Mouse (Mus musculus) liver, adult 2 months (tissue): ENCODE results near the gene Tie1. TPM values are rescaled to one million over a fixed set of nuclear protein-coding genes. Genes with fewer than 3 reads are reported as not detected.

Experiments used
- DNase-seq: peaks from one replicate; pipeline ENCODE4 v3.0.0-alpha.2; 2011; ENCODE audit warnings: low read depth, low spot score; ENCODE audit errors: extremely low read depth
- H3K27ac ChIP-seq: fragments of 200-500 bp; replicated peaks from 2 replicates; pipeline ENCODE4 v1.5.1; 2012; ENCODE audit warnings: low read depth, mild to moderate bottlenecking, control low read depth, inconsistent platforms, low read length; ENCODE audit not compliant: insufficient read depth
- H3K27me3 ChIP-seq: fragments of 200-500 bp; 2 replicates; pipeline ENCODE4 v1.6.1; 2012; ENCODE audit warnings: mild to moderate bottlenecking, moderate library complexity, low read length, inconsistent platforms; ENCODE audit not compliant: control insufficient read depth, insufficient read depth
- H3K36me3 ChIP-seq: fragments of 200-500 bp; 2 replicates; pipeline ENCODE4 v1.6.1; 2012; ENCODE audit warnings: low read length, inconsistent platforms; ENCODE audit not compliant: control insufficient read depth, insufficient read depth
- H3K4me1 ChIP-seq: fragments of 200-500 bp; 2 replicates; pipeline ENCODE4 v1.6.1; 2011; ENCODE audit warnings: low read length; ENCODE audit not compliant: control insufficient read depth, insufficient read depth
- H3K4me3 ChIP-seq: fragments of 200-500 bp; 2 replicates; pipeline ENCODE4 v1.5.1; 2011; ENCODE audit warnings: low read depth, mild to moderate bottlenecking, control low read depth, low read length, moderate library complexity; ENCODE audit not compliant: insufficient read depth
- H3K79me2 ChIP-seq: fragments of 200-500 bp; 2 replicates; pipeline ENCODE4 v1.6.1; 2012; ENCODE audit warnings: inconsistent platforms, mild to moderate bottlenecking, low read length, moderate library complexity; ENCODE audit not compliant: control insufficient read depth, insufficient read depth
- H3K9ac ChIP-seq: fragments of 200-500 bp; 2 replicates; pipeline ENCODE4 v1.6.1; 2012; ENCODE audit warnings: low read depth, mild to moderate bottlenecking, control low read depth, inconsistent platforms, low read length
- CTCF ChIP-seq: fragments of 200-500 bp; IDR thresholded peaks from 2 replicates; pipeline ENCODE4 v1.5.1; 2011; ENCODE audit warnings: low read depth, low read length, control low read depth
- POLR2A ChIP-seq: fragments of 200-500 bp; IDR thresholded peaks from 2 replicates; pipeline ENCODE4 v1.6.1; 2011; ENCODE audit warnings: low read length, control low read depth; ENCODE audit not compliant: insufficient read depth; ENCODE audit errors: extremely low read depth
- WGBS: fragments of 180-500 bp; shearing (Covaris S2); methylation state at CpG from one replicate; pipeline ENCODE4 v1.1.7; 2018; 5-methylcytosine and 5-hydroxymethylcytosine counted together
- polyA plus RNA-seq: library from polyadenylated mRNA; depleted of rRNA; stranded (reverse); fragments of >200 nt; gene quantifications from 2 replicates; pipeline ENCODE4 v1.2.3, GENCODE M21; 2012; rRNA removed
- total RNA-seq: library from RNA; depleted of rRNA; stranded (reverse); fragments of >200 nt; gene quantifications from 2 replicates; pipeline ENCODE4 v1.2.3, GENCODE M21; 2014; rRNA removed

Gene Tie1
- total RNA-seq (6.6 and 9.6 TPM in 2 replicates), polyA plus RNA-seq (6.7 and 8.9 TPM in 2 replicates)

GRCm38 (mm10) chr4:118489717-118490132 is at the start of gene Tie1:
TSS of gene Tie1 (minus strand) at chr4:118490061.
- Histone ChIP-seq H3K27ac (peak within 1 kb of the TSS; percentile 50), H3K36me3 (no peaks in the 10 kb centered on the region), H3K79me2 (no peaks in the 10 kb centered on the region), H3K4me1 (peaks cover 3% of the 10 kb centered on the region), H3K4me3 (peak within 1 kb of the TSS; percentile 32), H3K27me3 (no peaks in the 10 kb centered on the region), H3K9ac (peak within 1 kb of the TSS; percentile 7)
- TF ChIP-seq CTCF (no peak), POLR2A (0 out of 2 replicates have a peak, but pooled peaks have one; percentile 24)
- DNase-seq, result no peak
- 73% methylated on average over 8 of the region's 8 CpGs for WGBS

GRCm38 (mm10) chr4:118537801-118538200 is 47.9 kb upstream of the Tie1 start:
- no peak overlapping the region for H3K4me3 ChIP-seq
- no peak overlapping the region for H3K9ac ChIP-seq
- H3K27me3 ChIP-seq, result no peaks in the 10 kb centered on the region
- TF ChIP-seq CTCF, result no peak
- TF ChIP-seq POLR2A, result no peak
- no peak overlapping the region for H3K27ac ChIP-seq
- no peaks in the 10 kb centered on the region for H3K4me1 ChIP-seq
- no peaks in the 10 kb centered on the region for H3K36me3 ChIP-seq
- WGBS, result 35% methylated on average over 6 of the region's 6 CpGs
- no peak for DNase-seq
- H3K79me2 ChIP-seq, result no peaks in the 10 kb centered on the region

GRCm38 (mm10) chr4:118535610-118536009 is 45.7 kb upstream of the Tie1 start:
- Histone ChIP-seq H3K4me1 (no peaks in the 10 kb centered on the region), H3K27me3 (no peaks in the 10 kb centered on the region), H3K27ac (no peak overlapping the region), H3K4me3 (no peak overlapping the region), H3K79me2 (no peaks in the 10 kb centered on the region), H3K36me3 (no peaks in the 10 kb centered on the region), H3K9ac (no peak overlapping the region)
- TF ChIP-seq POLR2A (no peak), CTCF (no peak)
- WGBS, result 94% methylated on average over 6 of the region's 6 CpGs
- no peak for DNase-seq

- Histone ChIP-seq H3K4me1 (no peaks in the 10 kb centered on the region), H3K27me3 (no peaks in the 10 kb centered on the region), H3K9ac (no peak overlapping the region), H3K79me2 (no peaks in the 10 kb centered on the region), H3K27ac (no peak overlapping the region), H3K4me3 (no peak overlapping the region), H3K36me3 (no peaks in the 10 kb centered on the region)
- DNase-seq, result no peak
- 82% methylated on average over 7 of the region's 7 CpGs for WGBS
- TF ChIP-seq POLR2A, result no peak
- no peak for TF ChIP-seq CTCF
These were observed 43.7 kb upstream of the Tie1 start for GRCm38 (mm10) chr4:118533605-118534004.

- Histone ChIP-seq H3K36me3 (no peaks in the 10 kb centered on the region), H3K27me3 (no peaks in the 10 kb centered on the region), H3K79me2 (no peaks in the 10 kb centered on the region), H3K9ac (no peak overlapping the region), H3K4me3 (no peak overlapping the region), H3K4me1 (no peaks in the 10 kb centered on the region), H3K27ac (no peak overlapping the region)
- DNase-seq, result no peak
- 93% methylated on average over 3 of the region's 4 CpGs for whole genome bisulfite sequencing
- no peak for TF ChIP-seq POLR2A
- TF ChIP-seq CTCF, result no peak
These were observed 43.3 kb upstream of the Tie1 start for GRCm38 (mm10) chr4:118533156-118533555.

GRCm38 (mm10) chr4:118532663-118533062 is 42.8 kb upstream of the Tie1 start:
- Histone ChIP-seq H3K4me1 (no peaks in the 10 kb centered on the region), H3K27ac (no peak overlapping the region), H3K79me2 (no peaks in the 10 kb centered on the region), H3K27me3 (no peaks in the 10 kb centered on the region), H3K9ac (no peak overlapping the region), H3K36me3 (no peaks in the 10 kb centered on the region), H3K4me3 (no peak overlapping the region)
- 74% methylated on average over 5 of the region's 5 CpGs for WGBS
- DNase-seq, result no peak
- no peak for TF ChIP-seq CTCF
- no peak for TF ChIP-seq POLR2A
